Mouse (Mus musculus) telencephalon, adult 2 months (tissue): Measurements from ENCODE around the gene Olfr329-ps.
"Not testable (repeated sequence)": the region's sequence is repeated elsewhere in the genome, so short reads cannot be mapped to it uniquely, and the experiment has no call there.

Experiments used
- DNase-seq: peaks from one replicate; pipeline ENCODE4 v3.0.0-alpha.2; 2011; ENCODE audit warnings: low read depth, low spot score

The Olfr329-ps gene

DNA sequence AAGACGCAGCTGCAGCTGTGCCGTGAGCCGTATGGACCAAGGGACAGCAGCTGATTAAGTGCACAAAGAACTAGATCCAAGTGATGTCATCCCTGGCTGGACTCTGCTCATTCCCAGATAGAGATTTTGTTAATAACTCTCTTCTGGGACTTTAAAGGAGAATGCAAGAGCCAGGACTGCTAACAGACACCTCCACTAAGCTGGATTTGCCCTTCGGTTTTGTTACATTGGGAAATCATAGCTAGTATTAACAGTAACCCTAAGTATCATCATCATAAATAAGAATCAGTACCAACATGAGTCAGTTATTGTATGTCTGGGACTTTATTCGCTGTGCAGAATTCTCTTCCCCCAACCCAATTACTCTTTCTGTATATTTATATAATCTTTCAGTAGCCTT lies at the start of gene Olfr329-ps:
Gene Olfr329-ps (minus strand): TSS at position 101 of the 400 bp plus-strand sequence.
- DNase-seq = no peak

- no peak for DNase-seq
These were observed 48.6 kb upstream of the Olfr329-ps start, which contains the start of gene Olfr324 for GRCm38 (mm10) chr11:58594814-58595213. Olfr324 (plus strand) TSS chr11:58595114.

DNA sequence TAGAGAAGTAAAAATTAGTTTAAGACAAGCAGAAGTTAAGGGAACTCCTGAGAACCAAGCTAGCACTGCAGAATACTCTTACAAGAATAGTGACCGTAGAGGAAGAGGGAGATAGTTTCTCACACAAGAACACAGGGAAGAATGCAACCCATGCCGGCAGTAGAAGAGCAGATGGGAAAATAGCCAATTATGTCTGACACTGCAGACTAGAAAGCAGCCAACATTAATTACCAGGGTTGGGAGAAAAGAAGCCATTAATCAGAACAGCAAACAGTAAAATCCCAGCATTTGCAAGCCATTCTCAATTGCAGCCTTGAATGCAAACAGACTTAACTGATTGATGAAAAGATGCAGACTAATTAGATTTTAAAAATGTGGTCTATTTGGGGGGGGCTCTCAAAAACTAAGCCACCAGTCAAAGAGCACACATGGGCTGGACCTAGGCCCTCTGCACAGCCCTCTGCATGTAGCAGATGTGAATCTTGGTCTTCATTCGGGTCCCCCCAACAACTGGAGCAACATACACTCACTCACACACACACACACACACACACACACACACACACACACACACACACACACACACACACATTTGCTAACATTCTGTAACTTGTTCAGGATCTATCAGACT lies 42.5 kb upstream of the Olfr329-ps start:
- DNase-seq = peak; percentile 9

DNA sequence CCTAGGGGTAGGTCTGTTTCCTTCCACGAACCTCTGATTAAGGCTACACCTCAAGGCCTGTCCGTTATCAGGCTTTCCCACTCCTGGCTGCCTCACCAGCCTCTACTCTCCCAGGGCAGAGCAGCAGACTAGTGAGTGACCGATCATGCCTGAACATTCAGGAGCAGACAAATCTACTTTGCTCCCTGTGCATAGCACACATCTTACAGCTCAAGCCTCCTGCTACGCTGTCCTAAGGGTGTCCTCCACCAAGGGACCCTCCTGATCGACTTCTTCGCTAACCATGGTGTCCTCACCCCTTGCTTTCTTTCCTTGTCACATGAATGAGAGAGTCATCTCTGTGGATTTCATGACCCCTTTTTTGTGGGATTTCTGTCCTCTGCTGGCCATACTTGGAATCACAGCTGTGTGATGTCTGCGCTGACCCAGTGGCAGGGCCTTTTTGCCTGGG lies 41.7 kb upstream of the Olfr329-ps start:
- no peak for DNase-seq

DNA sequence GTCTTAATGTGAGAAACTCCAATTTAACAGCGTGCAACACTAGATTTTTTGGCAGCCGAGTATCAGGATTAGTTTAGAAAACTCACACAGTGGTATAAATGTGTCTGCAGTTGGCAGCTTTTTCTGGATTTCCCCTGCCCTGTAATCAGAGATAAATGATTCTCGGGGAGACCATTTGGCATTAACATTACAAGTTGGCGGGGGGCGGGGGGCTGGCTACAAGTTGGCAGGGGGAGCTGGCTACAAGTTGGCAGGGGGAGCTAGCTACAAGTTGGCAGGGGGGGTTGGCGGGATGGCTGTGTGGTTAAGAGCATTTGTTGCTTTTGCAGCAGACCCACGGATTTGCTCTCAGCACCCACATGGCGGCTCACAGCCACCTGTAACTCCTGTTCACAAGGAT lies 32.4 kb upstream of the Olfr329-ps start:
- DNase-seq = peak; percentile 51

GRCm38 (mm10) chr11:58577430-58577829 lies 31.2 kb upstream of the Olfr329-ps start, which contains the start of gene Olfr325:
Olfr325 (plus strand) TSS chr11:58577730.
- DNase-seq = no peak

DNA sequence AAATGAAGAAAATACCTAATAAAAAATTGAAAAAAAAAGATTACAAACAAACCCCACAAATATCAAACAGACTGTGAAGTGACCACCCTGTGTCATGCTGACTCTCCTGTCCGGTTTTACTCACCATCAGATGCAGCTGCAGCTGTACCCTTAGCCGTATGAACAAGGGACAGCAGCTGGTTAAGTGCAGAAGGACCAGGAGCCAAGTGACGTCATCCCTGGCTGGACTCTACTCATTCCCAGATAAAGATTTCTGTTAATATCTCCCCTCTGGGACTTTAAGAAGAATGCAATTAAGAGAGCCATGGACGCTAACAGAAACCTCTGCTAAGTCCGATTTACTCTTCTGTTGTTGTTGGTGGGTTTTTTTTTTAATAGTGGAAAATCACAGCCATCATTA lies 24.2 kb upstream of the Olfr329-ps start, which contains the start of gene Olfr224:
Gene Olfr224 (minus strand): TSS at position 149 of the 400 bp plus-strand sequence.
- no peak for DNase-seq

DNA sequence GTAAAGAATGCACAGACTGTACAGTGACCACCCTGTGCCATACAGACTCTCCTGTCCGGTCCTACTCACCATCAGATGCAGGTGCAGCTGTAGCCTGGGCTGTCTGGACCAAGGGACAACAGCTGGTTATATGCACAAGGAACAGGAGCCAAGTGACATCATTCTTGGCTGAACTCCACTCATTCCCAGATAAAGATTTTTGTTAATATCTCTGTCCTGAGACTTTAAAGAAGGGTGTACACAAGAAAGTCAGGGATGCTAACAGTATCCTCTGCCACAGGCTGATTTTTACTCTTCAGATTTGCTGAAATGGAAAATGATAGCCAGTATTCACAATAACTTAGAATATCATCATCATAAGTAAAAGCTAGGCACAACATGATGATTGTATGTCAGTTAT lies 9.3 kb upstream of the Olfr329-ps start, which contains the start of gene Olfr328:
Gene Olfr328 (minus strand): TSS at position 101 of the 400 bp plus-strand sequence.
- no peak for DNase-seq

DNA sequence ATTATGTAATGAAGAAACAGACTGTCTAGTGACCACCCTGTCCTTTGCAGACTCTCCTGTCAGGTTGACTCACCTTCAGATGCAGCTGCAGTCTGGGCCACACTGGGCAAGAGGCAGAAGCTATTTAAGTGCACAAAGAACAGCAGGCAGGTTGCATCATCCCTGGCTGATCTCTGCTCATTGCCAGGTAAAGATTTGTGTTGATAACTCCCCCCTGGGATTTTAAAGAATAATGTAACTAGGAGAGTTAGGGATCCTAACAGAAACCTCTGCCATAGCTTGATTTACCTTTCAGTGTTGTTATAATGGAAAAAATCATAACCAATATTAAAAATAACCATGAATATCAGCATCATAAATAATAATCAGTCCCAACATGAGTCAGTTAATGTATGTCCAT lies 11.5 kb downstream of the Olfr329-ps start, which contains the start of gene Olfr330:
Gene Olfr330 (minus strand): TSS at position 101 of the 400 bp plus-strand sequence.
- not testable (repeated sequence) for DNase-seq

DNA sequence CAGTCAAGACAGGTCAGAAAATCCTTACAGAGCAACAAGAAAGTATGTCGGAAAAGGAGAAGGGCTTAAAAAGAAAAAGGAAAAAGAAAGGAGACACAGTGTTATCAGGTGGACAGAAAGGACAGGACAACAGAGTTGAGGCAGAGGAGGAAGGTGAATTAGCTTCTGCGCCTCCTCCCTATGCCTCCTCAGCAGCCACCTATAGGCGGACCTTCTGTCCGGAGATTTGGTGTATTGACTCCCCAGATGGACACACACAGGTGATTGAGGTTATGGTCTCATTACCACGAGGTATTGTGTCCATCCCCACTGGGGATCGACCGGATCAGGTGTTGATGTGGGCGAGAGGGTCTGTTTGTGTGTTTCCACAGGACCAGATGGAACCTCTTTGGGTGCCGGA lies 26.5 kb downstream of the Olfr329-ps start:
- DNase-seq = not testable (repeated sequence)

GRCm38 (mm10) chr11:58518916-58519315 lies 27.3 kb downstream of the Olfr329-ps start:
- not testable (repeated sequence) for DNase-seq

- DNase-seq = not testable (repeated sequence)
These were observed 37.2 kb downstream of the Olfr329-ps start for GRCm38 (mm10) chr11:58509058-58509457.

GRCm38 (mm10) chr11:58502472-58502871 lies 43.8 kb downstream of the Olfr329-ps start, which contains the start of gene Olfr331:
Olfr331 (minus strand) TSS chr11:58502572.
- not testable (repeated sequence) for DNase-seq

GRCm38 (mm10) chr11:58499290-58499689 lies 46.9 kb downstream of the Olfr329-ps start:
- DNase-seq = no peak

GRCm38 (mm10) chr11:58498761-58499160 lies 47.5 kb downstream of the Olfr329-ps start:
- DNase-seq = no peak

GRCm38 (mm10) chr11:58492455-58492854 lies 53.8 kb downstream of the Olfr329-ps start, which contains the start of gene Olfr332:
Olfr332 (minus strand) TSS chr11:58492555.
- no peak for DNase-seq
